Mouse (Mus musculus) ES-E14 (cell line): ENCODE results near the gene Snrpd2.
A peak's percentile ranks its signal among the peaks of the same experiment; 100 is the strongest.

Experiments
- MAFK ChIP-seq: IDR thresholded peaks from 2 replicates; pipeline ENCODE4 v1.6.1; 2014; ENCODE audit warnings: mild to moderate bottlenecking, low read depth, low read length, inconsistent platforms; ENCODE audit not compliant: insufficient read depth
- ZC3H11A ChIP-seq: IDR thresholded peaks from 2 replicates; pipeline ENCODE4 v1.6.1; 2012; ENCODE audit warnings: low read depth, mild to moderate bottlenecking, inconsistent platforms, low read length, borderline replicate concordance

- no peak for TF ChIP-seq ZC3H11A
- peak; percentile 54; the same call in 1 of the 2 replicates for TF ChIP-seq MAFK
These were observed 18.9 kb upstream of the Snrpd2 start for GRCm38 (mm10) chr7:19130657-19131056.
